Mouse (Mus musculus) liver, embryonic 13.5 days (tissue): ENCODE results near the gene Rnf126. TPM values are rescaled to one million over a fixed set of nuclear protein-coding genes. Genes with fewer than 3 reads are reported as not detected.

Source experiments
- ATAC-seq: fragments of 200-750 bp; cut with Nextera tagmentation; 2 replicates; pipeline ENCODE4 v1.8.0; 2017; ENCODE audit warnings: low read depth, mild to moderate bottlenecking, moderate number of reproducible peaks, moderate library complexity
- DNase-seq: peaks from one replicate; pipeline ENCODE4 v3.0.0; 2022
- H3K27ac ChIP-seq: fragments of 300-500 bp; sonication (generic); 2 replicates; pipeline ENCODE4 v1.5.1; 2015; ENCODE audit warnings: moderate library complexity, mild to moderate bottlenecking, inconsistent platforms
- H3K27me3 ChIP-seq: fragments of 300-500 bp; sonication (generic); 2 replicates; pipeline ENCODE4 v1.6.1; 2015; ENCODE audit warnings: mild to moderate bottlenecking, inconsistent platforms
- H3K36me3 ChIP-seq: fragments of 300-500 bp; sonication (generic); 2 replicates; pipeline ENCODE4 v1.6.1; 2015; ENCODE audit warnings: mild to moderate bottlenecking, inconsistent platforms
- H3K4me1 ChIP-seq: fragments of 300-500 bp; sonication (generic); replicated peaks from 2 replicates; pipeline ENCODE4 v1.6.1; 2015; ENCODE audit warnings: inconsistent platforms
- H3K4me2 ChIP-seq: fragments of 300-500 bp; sonication (generic); 2 replicates; pipeline ENCODE4 v1.6.1; 2015; ENCODE audit warnings: inconsistent platforms, mild to moderate bottlenecking, moderate library complexity
- H3K4me3 ChIP-seq: fragments of 300-500 bp; sonication (generic); replicated peaks from 2 replicates; pipeline ENCODE4 v1.5.1; 2015; ENCODE audit warnings: mild to moderate bottlenecking, inconsistent platforms
- H3K9ac ChIP-seq: fragments of 300-500 bp; sonication (generic); 2 replicates; pipeline ENCODE4 v1.6.1; 2015; ENCODE audit warnings: mild to moderate bottlenecking, inconsistent platforms
- H3K9me3 ChIP-seq: fragments of 300-500 bp; sonication (generic); replicated peaks from 2 replicates; pipeline ENCODE4 v1.6.1; 2016; ENCODE audit warnings: inconsistent platforms
- WGBS: fragments of 180-500 bp; shearing (Covaris S2); methylation state at CpG from one replicate; pipeline ENCODE4 v1.1.7; 2015; ENCODE audit not compliant: insufficient replicate concordance; 5-methylcytosine and 5-hydroxymethylcytosine counted together
- polyA plus RNA-seq: library from polyadenylated mRNA; unstranded; fragments of >200 nt; fragmentation: Nextera tagmentation; extraction: Ambion mirVana; gene quantifications from 2 replicates; pipeline ENCODE4 v1.2.1, GENCODE M21; 2015

The Rnf126 gene
- polyA plus RNA-seq, 1 experiment from 2014 or later, result 43.7 TPM

DNA sequence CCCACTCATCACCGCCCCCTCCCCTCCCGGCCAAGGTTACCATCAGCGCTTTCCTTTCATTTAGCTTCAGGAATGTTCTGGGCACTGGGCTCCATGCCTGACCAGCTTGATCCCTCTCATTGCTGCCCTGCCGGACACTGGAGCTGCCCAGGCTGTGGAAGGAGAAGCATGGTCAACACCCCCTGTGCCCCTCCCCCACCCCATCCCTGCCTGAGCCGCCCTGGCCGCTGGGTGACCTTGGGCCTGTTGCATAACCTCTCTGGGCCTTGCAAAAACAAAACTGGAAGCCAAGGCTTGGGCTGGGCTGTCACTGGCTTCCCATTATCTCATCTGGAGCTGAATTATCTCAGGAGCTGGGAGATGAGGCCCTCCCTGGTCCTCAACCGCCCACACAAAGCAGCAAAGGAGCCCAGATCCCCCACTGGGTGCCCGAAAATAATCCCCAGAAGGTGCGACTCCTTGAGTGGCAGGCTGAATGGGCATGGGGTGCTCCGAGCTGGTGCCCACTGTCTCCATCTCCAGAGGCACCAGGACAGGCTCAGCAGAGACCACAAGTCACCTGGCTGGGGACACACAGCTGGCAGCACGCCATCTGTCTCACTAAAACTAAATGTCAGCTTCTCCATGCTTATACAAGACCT, 35.7 kb upstream of the Rnf126 start:
- H3K4me2 ChIP-seq, result peak overlapping the region; percentile 44
- H3K36me3 ChIP-seq, result no peaks in the 10 kb centered on the region
- H3K4me3 ChIP-seq, result peak overlapping the region; percentile 9; the same call in 1 of the 2 replicates
- DNase-seq, result no peak
- ATAC-seq, result peak; percentile 42
- WGBS, result 45% methylated on average over 11 of the region's 11 CpGs
- no peaks in the 10 kb centered on the region for H3K27me3 ChIP-seq
- H3K9me3 ChIP-seq, result no peaks in the 10 kb centered on the region
- H3K9ac ChIP-seq, result no peak overlapping the region
- peaks cover 84% of the 10 kb centered on the region for H3K4me1 ChIP-seq
- peak overlapping the region; percentile 77 for H3K27ac ChIP-seq

DNA sequence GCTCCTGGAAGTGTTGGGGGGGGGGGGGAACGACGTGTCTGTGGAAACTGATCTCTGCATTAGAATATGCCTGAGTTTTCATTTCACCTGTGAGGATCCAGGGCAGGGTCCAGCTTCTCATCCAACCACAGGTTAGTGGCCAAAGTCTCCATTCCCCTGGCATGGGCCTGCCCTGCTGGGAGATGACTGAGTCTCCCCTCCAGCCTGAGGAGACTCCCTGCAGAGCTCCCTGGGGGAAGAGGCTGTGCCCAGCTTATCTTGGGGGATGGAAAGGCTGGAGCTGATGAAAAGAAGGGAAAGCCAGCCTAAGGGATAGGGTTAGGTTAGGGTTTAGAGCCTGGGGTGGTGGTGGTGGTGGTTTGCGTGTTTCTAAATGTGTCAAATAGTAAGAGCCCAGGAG, 35.1 kb upstream of the Rnf126 start:
- H3K27me3 ChIP-seq, result no peaks in the 10 kb centered on the region
- peak overlapping the region; percentile 66 for H3K27ac ChIP-seq
- 65% methylated on average over 3 of the region's 3 CpGs for WGBS
- ATAC-seq (no peak; the same call in 1 of the 2 replicates), DNase-seq (no peak)
- H3K4me3 ChIP-seq, result peak overlapping the region; percentile 9; the same call in 1 of the 2 replicates
- H3K9me3 ChIP-seq, result no peaks in the 10 kb centered on the region
- H3K4me1 ChIP-seq, result peaks cover 84% of the 10 kb centered on the region
- H3K4me2 ChIP-seq, result peak overlapping the region; percentile 44
- no peaks in the 10 kb centered on the region for H3K36me3 ChIP-seq
- no peak overlapping the region for H3K9ac ChIP-seq

DNA sequence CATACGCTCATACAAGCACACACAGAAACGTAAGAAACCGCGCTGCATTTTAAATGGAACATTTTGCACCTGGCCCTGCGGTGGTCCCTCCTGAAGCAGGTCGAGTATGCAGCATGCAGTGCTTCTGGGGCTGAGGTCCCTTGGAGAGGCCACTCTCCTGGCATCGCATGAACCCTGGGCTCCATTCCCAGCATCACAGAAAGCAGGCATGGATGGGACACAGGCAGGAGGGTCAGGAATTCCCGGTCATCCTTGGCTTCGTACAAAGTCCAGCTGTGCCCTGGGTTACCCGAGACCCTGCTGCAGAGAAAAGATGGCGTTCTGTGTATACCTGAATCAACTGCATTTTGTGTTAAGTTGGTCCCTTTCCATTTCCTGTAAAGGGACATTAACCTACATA, 33.8 kb upstream of the Rnf126 start:
- no peak overlapping the region for H3K4me2 ChIP-seq
- no peaks in the 10 kb centered on the region for H3K36me3 ChIP-seq
- no peak overlapping the region for H3K4me3 ChIP-seq
- H3K9ac ChIP-seq, result no peak overlapping the region
- peaks cover 78% of the 10 kb centered on the region for H3K4me1 ChIP-seq
- ATAC-seq (no peak), DNase-seq (no peak)
- 79% methylated on average over 11 of the region's 11 CpGs for WGBS
- no peaks in the 10 kb centered on the region for H3K9me3 ChIP-seq
- no peaks in the 10 kb centered on the region for H3K27me3 ChIP-seq
- H3K27ac ChIP-seq, result no peak overlapping the region

DNA sequence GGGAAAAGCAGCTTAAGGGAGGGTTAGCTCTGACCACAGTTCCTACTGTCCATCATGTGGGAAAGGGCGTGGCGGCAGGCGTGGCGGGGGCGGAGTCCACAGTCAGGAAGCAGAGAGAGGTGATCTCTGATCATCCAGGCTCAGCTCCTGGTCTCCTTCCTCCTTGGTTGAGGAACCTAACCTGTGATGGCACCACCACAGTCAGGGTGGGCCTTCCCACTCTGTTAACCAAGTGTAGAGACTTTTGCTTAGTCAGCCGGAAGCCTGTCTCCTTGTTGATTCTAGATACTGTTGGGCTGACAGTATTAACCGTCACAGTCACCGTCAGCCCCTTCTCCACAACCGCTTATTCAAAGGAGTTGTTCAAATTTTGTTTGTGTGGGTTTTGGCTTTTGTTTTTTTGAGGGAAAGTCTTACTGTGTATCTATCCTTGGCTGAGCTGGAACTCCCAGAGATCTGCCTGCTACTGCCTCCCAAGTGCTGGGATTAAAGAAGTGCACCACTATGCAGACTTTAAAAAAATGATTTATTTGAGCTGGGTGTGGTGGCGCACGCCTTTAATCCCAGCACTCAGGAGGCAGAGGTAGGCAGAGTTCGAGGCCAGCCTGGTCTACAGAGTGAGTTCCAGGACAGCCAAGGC, 31.7 kb upstream of the Rnf126 start:
- no peaks in the 10 kb centered on the region for H3K36me3 ChIP-seq
- no peak overlapping the region for H3K4me3 ChIP-seq
- no peaks in the 10 kb centered on the region for H3K9me3 ChIP-seq
- H3K27ac ChIP-seq, result 0 out of 2 replicates have a peak overlapping the region, but pooled peaks have one; percentile 36
- H3K4me1 ChIP-seq, result peaks cover 78% of the 10 kb centered on the region
- peak overlapping the region; percentile 17; the same call in 1 of the 2 replicates for H3K4me2 ChIP-seq
- ATAC-seq, result peak; percentile 14; the same call in 1 of the 2 replicates
- H3K27me3 ChIP-seq, result peaks cover 16% of the 10 kb centered on the region
- WGBS, result 27% methylated on average over 12 of the region's 12 CpGs
- no peak overlapping the region for H3K9ac ChIP-seq
- DNase-seq, result peak; percentile 51

DNA sequence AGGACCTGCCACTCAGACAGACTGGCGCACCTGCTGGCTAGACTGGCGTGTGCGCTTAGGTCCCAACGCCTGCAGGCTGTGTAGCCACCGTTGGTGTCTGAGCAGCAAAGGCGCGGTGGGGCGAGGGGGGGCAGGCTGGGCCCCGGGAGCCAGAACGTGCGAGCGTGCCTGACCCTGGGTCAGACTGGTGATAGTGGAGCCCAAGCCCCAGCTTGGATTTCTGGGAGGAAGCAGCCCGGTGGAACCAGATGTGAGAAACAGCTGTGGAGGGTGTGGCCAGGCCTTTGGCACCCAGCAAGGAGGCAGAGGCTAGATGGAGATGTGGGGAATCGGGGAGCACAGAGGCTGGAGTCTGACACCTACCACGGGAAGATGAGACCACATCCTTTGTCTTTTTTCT, 30.6 kb upstream of the Rnf126 start:
- WGBS, result 24% methylated on average over 15 of the region's 15 CpGs
- H3K9ac ChIP-seq, result no peak overlapping the region
- ATAC-seq, result no peak
- 0 out of 2 replicates have a peak overlapping the region, but pooled peaks have one; percentile 5 for H3K4me2 ChIP-seq
- peak overlapping the region; percentile 4; the same call in 1 of the 2 replicates for H3K27ac ChIP-seq
- no peaks in the 10 kb centered on the region for H3K9me3 ChIP-seq
- H3K36me3 ChIP-seq, result no peaks in the 10 kb centered on the region
- H3K27me3 ChIP-seq, result peaks cover 16% of the 10 kb centered on the region
- H3K4me3 ChIP-seq, result no peak overlapping the region
- H3K4me1 ChIP-seq, result peaks cover 73% of the 10 kb centered on the region
- no peak for DNase-seq

DNA sequence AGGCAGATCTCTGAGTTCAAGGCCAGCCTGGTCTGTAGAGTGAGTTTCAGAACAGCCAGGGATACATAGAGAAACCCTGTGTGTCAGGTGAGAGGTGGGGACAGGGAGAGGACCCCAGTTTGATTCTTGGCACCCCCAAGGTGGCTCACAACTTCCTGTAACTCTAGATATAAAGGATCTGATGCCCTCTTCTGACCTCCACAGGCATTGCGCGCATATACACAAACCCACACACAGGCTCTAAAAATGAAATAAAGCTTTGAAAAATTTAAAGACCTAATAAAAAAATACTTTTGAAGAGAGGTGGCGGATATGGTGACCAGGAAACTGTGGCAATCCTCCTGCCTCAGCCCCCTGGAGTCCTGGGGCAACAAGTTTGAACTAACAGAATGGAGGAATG, 29.2 kb upstream of the Rnf126 start:
- H3K36me3 ChIP-seq, result no peaks in the 10 kb centered on the region
- no peak overlapping the region for H3K27ac ChIP-seq
- H3K4me3 ChIP-seq, result no peak overlapping the region
- 89% methylated on average over 3 of the region's 3 CpGs for WGBS
- H3K9me3 ChIP-seq, result no peaks in the 10 kb centered on the region
- H3K9ac ChIP-seq, result no peak overlapping the region
- H3K4me1 ChIP-seq, result peaks cover 60% of the 10 kb centered on the region
- H3K4me2 ChIP-seq, result no peak overlapping the region
- DNase-seq, result no peak
- peaks cover 16% of the 10 kb centered on the region for H3K27me3 ChIP-seq
- no peak for ATAC-seq

DNA sequence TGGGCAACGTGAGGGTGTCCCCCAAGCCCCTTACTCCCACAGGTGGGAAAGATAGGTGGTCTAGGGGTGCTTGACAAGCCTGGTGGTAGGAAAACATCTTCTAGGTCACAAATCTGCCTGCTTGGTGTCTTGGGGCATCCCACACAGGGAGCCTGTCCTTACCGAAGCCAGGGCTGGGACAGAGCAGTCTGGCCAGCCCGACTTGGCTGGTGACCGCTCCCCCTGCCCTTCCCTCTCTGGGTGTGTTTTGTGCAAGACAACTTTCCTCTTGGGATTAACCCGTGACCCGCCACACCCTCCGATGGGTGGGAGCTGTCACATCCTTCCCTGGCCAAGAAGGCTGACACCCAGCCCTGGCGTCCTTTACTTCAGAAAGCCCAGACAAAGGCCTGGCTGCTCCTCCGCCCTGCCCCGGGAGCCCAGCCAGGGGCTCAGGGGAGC, 27.8 kb upstream of the Rnf126 start:
- Histone ChIP-seq H3K4me2 (peak overlapping the region; percentile 90), H3K9me3 (no peaks in the 10 kb centered on the region), H3K36me3 (no peaks in the 10 kb centered on the region), H3K27ac (no peak overlapping the region), H3K27me3 (peaks cover 16% of the 10 kb centered on the region), H3K4me1 (peaks cover 54% of the 10 kb centered on the region), H3K9ac (peak overlapping the region; percentile 73), H3K4me3 (peak overlapping the region; percentile 69)
- no peak for ATAC-seq
- no peak for DNase-seq
- WGBS, result 23% methylated on average over 10 of the region's 10 CpGs

DNA sequence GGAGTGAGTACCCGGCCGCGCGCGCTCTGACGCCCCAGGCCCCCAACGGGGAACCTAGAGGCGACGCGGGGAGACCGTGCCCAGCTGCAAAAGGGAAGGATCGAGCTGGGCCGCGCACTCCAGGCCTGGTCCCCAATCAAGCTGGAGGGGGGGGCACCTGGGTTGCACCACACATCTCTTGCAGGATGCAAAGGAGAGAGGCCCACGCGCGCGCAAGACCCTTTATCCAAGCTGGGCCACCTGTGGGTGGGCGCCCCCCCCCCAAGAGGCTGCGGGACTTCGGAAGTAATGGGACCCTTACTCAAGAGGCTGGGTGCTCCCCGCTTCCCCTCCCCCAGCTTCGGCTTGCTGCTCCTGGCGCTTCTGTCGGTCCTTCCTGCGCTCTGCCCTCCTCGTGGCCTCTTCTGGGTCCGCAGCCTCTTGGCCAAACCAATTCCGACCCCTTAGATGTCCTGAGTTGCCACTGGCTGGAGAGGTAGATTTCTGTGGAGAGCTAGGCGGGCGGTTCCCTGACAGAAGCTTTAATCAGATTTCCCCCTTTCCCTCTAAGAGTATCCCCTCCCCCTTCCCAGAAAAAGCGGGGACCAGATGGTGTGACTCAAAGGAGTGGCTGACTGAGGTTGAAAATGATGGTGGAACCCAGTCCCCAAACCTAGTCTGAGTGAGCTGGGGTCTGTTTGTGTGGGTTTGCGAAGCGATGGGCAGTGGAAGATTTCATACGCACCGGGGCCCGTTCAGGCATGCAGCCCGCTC, 27.2 kb upstream of the Rnf126 start:
- WGBS, result 9% methylated on average over 36 of the region's 38 CpGs
- no peaks in the 10 kb centered on the region for H3K36me3 ChIP-seq
- peak overlapping the region; percentile 39; the same call in 1 of the 2 replicates for H3K27ac ChIP-seq

DNA sequence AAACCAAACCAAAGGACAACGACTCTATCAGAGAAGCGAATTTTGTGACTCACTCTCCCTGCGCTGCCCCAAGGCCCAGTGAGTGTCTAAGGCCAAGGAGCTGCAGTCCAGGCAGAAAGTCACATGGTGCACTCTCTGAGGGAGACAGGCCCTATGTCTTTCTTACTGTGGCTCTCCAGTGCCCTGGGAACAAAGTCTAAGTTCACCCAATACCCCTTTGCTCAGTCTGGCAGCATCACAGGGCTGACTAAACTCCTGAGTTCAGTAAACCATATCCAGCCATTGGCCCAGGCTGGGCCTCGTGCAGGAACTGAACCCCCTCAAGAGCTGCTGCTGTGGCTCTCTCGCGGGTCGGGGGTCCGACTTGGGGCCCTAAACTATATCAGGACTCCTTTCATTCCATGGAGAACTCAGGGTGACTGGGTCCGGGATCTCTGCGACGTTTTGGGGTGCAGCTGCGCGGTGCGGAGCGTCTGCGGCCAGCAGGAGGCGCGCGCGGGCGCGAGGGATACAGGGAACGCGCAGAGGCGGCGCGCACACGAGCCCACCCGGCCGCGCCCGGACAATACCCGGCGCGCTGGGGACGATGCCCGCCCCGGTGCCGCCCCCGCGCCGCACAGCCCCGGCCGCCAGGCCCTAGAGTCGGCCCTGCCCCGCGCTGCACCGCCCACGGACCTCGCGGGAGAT, 26.4 kb upstream of the Rnf126 start, which contains the start of gene Palm:
TSS of gene Palm (plus strand) at position 522 of the 687 bp plus-strand sequence.
- peak within 1 kb of the TSS; percentile 90 for H3K4me2 ChIP-seq
- H3K9me3 ChIP-seq, result no peaks in the 10 kb centered on the region
- H3K27me3 ChIP-seq, result peaks cover 16% of the 10 kb centered on the region
- DNase-seq (peak; percentile 48), ATAC-seq (peak; percentile 18; the same call in 1 of the 2 replicates)
- WGBS, result 5% methylated on average over 49 of the region's 51 CpGs
- no peaks in the 10 kb centered on the region for H3K36me3 ChIP-seq
- peaks cover 45% of the 10 kb centered on the region for H3K4me1 ChIP-seq
- peak within 1 kb of the TSS; percentile 69 for H3K4me3 ChIP-seq
- peak within 1 kb of the TSS; percentile 39; the same call in 1 of the 2 replicates for H3K27ac ChIP-seq
- H3K9ac ChIP-seq, result peak within 1 kb of the TSS; percentile 73

More for the DNA sequence above, 27.2 kb upstream of the Rnf126 start:
- peak overlapping the region; percentile 90 for H3K4me2 ChIP-seq
- H3K4me1 ChIP-seq, result peaks cover 52% of the 10 kb centered on the region
- ATAC-seq (0 out of 2 replicates have a peak, but pooled peaks have one; percentile 4), DNase-seq (no peak)
- H3K4me3 ChIP-seq, result peak overlapping the region; percentile 69
- peak overlapping the region; percentile 73 for H3K9ac ChIP-seq
- H3K9me3 ChIP-seq, result no peaks in the 10 kb centered on the region
- peaks cover 16% of the 10 kb centered on the region for H3K27me3 ChIP-seq

DNA sequence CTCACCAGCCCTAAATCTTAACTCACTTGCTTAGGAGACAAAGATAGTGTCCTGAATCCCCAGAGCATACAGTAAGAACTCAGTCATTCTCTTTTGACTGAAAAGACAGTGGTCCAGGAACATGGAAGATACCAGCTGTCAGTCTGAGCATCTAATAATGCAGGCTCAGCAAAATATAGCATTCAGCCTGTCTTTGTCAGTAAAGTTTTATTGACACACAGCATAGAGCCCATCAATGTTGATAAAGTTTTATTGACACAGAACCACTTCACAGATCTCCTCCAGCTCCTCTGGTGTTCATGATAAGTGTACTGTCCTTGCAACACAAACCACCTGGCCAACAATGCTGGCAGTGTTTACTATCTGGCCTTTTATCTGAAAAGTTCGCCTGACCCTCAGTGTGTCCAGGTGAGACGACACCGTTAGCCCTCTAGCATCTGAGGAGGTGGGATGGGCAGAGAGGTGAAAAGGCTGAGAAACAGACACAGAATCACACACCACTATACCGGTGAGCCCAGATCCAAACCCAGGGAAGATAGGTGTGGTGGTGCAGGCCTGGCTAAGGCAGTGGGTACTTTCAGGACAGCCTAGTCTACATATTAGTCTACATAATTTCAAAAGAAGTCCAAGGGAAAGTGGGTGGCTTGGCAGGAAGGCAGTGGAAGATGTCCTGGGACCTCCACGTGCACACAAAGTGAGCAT, 25.7 kb upstream of the Rnf126 start:
- peaks cover 38% of the 10 kb centered on the region for H3K4me1 ChIP-seq
- ATAC-seq, result no peak
- no peak overlapping the region for H3K4me2 ChIP-seq

More for the DNA sequence above, 25.7 kb upstream of the Rnf126 start:
- DNase-seq, result no peak
- WGBS, result 70% methylated on average over 5 of the region's 5 CpGs
- no peak overlapping the region for H3K4me3 ChIP-seq
- no peaks in the 10 kb centered on the region for H3K9me3 ChIP-seq
- H3K9ac ChIP-seq, result no peak overlapping the region
- no peak overlapping the region for H3K27ac ChIP-seq
- H3K36me3 ChIP-seq, result no peaks in the 10 kb centered on the region
- peaks cover 16% of the 10 kb centered on the region for H3K27me3 ChIP-seq
